Mouse (Mus musculus) ES-Bruce4 (cell line): ENCODE results near the gene Rcbtb1. TPM values are rescaled to one million over a fixed set of nuclear protein-coding genes. Genes with fewer than 3 reads are reported as not detected.

Experiments used
- H3K27ac ChIP-seq: 2 replicates; pipeline ENCODE4 v1.5.1; 2012; ENCODE audit warnings: low read length, inconsistent platforms; ENCODE audit not compliant: insufficient read depth
- H3K27me3 ChIP-seq: 2 replicates; pipeline ENCODE4 v1.6.1; 2012; ENCODE audit warnings: mild to moderate bottlenecking, low read length, inconsistent platforms; ENCODE audit not compliant: control insufficient read depth, poor library complexity, insufficient read depth, severe bottlenecking
- H3K36me3 ChIP-seq: 2 replicates; pipeline ENCODE4 v1.6.1; 2012; ENCODE audit warnings: inconsistent platforms, mild to moderate bottlenecking, low read length, moderate library complexity; ENCODE audit not compliant: control insufficient read depth, poor library complexity, insufficient read depth, severe bottlenecking
- H3K4me1 ChIP-seq: one replicate; pipeline ENCODE4 v1.8.1; 2011; ENCODE audit warnings: low read length; ENCODE audit not compliant: control insufficient read depth, insufficient read depth
- H3K4me3 ChIP-seq: 2 replicates; pipeline ENCODE4 v1.5.1; 2011; ENCODE audit warnings: low read depth, mild to moderate bottlenecking, low read length
- H3K9ac ChIP-seq: 2 replicates; pipeline ENCODE4 v1.6.1; 2012; ENCODE audit warnings: low read depth, mild to moderate bottlenecking, inconsistent platforms; ENCODE audit not compliant: poor library complexity, severe bottlenecking
- H3K9me3 ChIP-seq: replicated peaks from 2 replicates; pipeline ENCODE4 v1.6.1; 2012; ENCODE audit warnings: mild to moderate bottlenecking, low read length, inconsistent platforms; ENCODE audit not compliant: control insufficient read depth, poor library complexity, insufficient read depth, severe bottlenecking
- CTCF ChIP-seq: IDR thresholded peaks from one replicate; pipeline ENCODE4 v1.8.1; 2011; ENCODE audit warnings: low read depth, low read length
- EP300 ChIP-seq: IDR thresholded peaks from 2 replicates; pipeline ENCODE4 v1.6.1; 2011; ENCODE audit warnings: low read depth, low read length; ENCODE audit not compliant: insufficient read depth
- POLR2A ChIP-seq: IDR thresholded peaks from one replicate; pipeline ENCODE4 v1.8.1; 2011; ENCODE audit warnings: low read length; ENCODE audit not compliant: insufficient read depth
- polyA plus RNA-seq: library from polyadenylated mRNA; stranded (reverse); fragments of >200 nt; gene quantifications from 2 replicates; pipeline ENCODE4 v1.2.4, GENCODE M21; 2011; ENCODE audit warnings: low read depth; ENCODE audit not compliant: missing spikeins, insufficient read depth, insufficient read length

Rcbtb1 gene
- polyA plus RNA-seq, 1 experiment: 58.6 TPM

DNA sequence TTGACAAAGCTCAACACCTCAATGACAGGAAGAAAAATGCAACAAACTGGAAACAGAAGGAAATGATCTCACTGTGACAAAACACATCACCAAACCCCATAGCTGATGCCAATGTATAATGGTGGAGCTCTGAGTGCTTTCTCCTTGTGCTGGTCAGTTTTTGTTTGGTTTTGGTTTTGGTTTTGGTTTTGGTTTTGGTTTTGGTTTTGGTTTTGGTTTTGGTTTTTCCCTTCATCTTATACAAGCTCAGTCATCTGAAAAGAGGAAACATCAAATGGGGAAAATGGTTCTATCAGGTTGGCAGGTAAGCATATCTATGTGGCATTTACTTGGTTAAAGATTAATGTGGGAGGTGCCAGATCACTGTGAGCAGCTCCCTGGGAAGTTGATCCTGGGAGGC lies 15.5 kb upstream of the Rcbtb1 start:
- no peaks in the 10 kb centered on the region for H3K9me3 ChIP-seq
- H3K27me3 ChIP-seq: no peaks in the 10 kb centered on the region
- no peak overlapping the region for H3K27ac ChIP-seq
- TF ChIP-seq EP300 (no peak), POLR2A (no peak), CTCF (no peak)
- H3K36me3 ChIP-seq: no peaks in the 10 kb centered on the region
- no peak overlapping the region for H3K9ac ChIP-seq
- no peaks in the 10 kb centered on the region for H3K4me1 ChIP-seq
- no peak overlapping the region for H3K4me3 ChIP-seq

DNA sequence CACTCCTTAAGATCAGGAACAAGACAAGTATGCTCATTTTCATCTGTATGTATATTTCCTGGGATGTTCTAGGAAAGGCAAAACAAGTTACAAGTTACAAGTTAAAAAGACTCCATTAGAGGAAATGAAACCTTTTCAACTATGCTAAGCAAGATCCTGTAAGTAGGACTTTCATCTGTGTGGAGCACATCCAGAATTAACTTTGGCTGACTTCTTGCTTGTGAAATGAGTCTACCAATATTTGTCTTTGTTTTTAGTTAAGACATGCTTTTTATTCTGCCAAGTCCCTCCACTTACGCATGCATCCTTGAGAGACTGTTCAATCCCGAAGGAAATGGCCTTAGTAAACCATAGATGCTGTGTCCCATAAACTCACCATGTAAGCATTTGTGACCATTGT lies 14.9 kb upstream of the Rcbtb1 start:
- Histone ChIP-seq H3K27ac (no peak overlapping the region), H3K36me3 (no peaks in the 10 kb centered on the region), H3K4me3 (no peak overlapping the region), H3K9me3 (no peaks in the 10 kb centered on the region), H3K9ac (no peak overlapping the region), H3K27me3 (no peaks in the 10 kb centered on the region), H3K4me1 (no peaks in the 10 kb centered on the region)
- TF ChIP-seq POLR2A (no peak), EP300 (no peak), CTCF (no peak)

DNA sequence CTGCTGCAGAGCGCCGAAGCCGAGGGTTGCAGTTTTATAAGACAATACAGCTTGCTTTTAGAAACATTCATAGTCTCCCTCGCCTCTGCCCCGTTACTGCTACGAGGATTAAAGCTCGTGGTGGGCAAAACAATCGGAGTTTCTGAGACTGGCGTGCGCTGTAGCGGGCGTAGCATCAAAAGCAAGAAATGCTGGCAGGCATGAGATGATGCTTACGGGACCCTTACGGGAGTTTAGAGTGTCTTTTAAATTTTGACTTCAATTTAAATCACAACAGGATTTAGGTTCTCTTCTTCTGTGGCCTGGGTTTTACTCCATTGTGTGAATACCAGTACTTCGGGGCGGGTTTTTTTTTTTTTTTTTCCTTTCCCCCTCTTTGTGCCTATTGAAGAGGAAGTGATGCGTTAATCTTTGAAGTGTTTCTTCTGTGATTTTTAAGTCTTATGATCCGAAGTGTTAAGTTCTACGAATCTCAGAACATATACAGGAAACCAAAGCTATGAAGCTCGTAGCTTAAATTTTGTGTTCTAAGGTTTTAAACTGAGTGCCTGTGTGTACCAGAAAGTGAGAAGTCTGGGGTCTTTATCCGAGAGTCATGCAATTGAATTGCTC lies 701 bp downstream of the Rcbtb1 start:
- Histone ChIP-seq H3K4me1 (peaks cover 1% of the 10 kb centered on the region), H3K27ac (peak overlapping the region; percentile 60), H3K36me3 (no peaks in the 10 kb centered on the region), H3K27me3 (no peaks in the 10 kb centered on the region), H3K4me3 (peak overlapping the region; percentile 97), H3K9me3 (peaks cover 4% of the 10 kb centered on the region), H3K9ac (peak overlapping the region; percentile 71)
- no peak for TF ChIP-seq EP300
- no peak for TF ChIP-seq CTCF
- TF ChIP-seq POLR2A: no peak

DNA sequence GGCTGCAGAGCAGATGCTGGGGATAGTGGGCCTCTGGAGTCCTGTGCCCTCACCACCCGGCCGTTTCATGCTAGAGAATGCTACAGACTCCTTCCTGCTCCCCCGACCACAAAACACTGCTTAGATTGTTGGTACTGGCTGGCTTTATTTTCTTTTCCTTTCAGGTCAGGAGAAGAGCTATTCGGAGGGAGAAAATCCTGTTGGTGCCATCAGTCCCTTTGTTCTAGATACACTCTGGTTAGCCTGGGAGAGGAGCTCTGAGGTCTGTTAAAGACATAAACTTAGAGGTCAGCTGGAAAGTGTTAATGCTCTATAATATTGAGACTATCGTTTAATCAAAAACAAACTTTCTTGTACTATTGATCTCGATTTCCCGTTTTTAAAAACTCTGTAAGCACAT lies 4.5 kb downstream of the Rcbtb1 start:
- Histone ChIP-seq H3K9ac (0 out of 2 replicates have a peak overlapping the region, but pooled peaks have one; percentile 2), H3K4me1 (peaks cover 1% of the 10 kb centered on the region), H3K27ac (0 out of 2 replicates have a peak overlapping the region, but pooled peaks have one; percentile 6), H3K4me3 (no peak overlapping the region), H3K36me3 (no peaks in the 10 kb centered on the region), H3K27me3 (no peaks in the 10 kb centered on the region), H3K9me3 (no peaks in the 10 kb centered on the region)
- TF ChIP-seq POLR2A: no peak
- no peak for TF ChIP-seq CTCF
- TF ChIP-seq EP300: no peak

DNA sequence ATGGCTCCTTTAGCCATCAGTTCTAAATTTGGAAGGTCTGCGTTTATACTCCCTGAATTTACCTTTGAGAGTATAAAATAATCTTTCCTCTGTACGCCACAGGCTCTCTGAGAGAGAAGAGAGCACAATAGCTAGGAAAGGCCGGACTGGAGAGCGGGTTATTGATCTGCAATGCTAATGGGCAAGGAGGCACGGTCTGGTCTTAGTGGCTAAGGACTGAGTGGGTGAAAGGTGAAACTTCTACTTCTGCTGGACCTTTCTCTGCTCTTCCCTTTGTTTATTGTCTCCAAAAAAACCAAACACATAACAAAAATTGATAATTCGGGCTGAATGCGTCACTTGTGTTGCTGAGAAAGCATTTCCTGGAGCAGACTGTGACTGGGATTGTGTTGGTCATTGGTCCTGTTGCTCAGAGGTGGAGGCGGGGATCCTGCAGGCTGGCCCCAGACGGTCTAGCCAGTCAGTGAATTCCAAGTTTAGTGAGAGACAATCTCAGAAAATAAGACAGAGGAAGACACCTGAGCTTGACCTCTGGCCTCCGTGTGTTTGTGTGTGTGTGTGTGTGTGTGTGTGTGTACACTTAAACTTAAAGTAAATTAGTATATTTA lies 5.1 kb downstream of the Rcbtb1 start:
- Histone ChIP-seq H3K9ac (0 out of 2 replicates have a peak overlapping the region, but pooled peaks have one; percentile 2), H3K27me3 (no peaks in the 10 kb centered on the region), H3K4me1 (peaks cover 1% of the 10 kb centered on the region), H3K27ac (0 out of 2 replicates have a peak overlapping the region, but pooled peaks have one; percentile 46), H3K9me3 (no peaks in the 10 kb centered on the region), H3K36me3 (0 out of 2 replicates have a peak, but pooled peaks cover 1% of the 10 kb centered on the region), H3K4me3 (no peak overlapping the region)
- TF ChIP-seq EP300: no peak
- no peak for TF ChIP-seq POLR2A
- TF ChIP-seq CTCF: no peak

DNA sequence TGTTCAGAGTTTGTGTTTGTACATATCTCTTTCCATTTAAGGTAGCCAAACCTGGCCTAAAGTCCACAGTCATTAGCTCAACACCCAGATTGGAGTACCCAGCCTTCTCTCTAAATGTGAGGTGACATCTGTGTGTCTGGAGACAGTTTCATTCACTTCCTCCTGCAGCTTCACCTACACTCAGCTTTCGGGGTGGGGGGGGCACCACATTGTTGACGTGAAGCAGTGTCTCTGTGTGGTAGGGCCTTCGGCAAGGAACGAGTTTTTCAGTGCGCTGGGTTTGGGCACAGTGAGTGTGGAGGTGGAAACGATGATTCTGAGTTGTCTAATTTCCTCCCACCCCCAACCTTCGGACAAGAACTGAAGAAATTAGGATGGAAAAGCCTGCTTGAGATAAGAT lies 8.0 kb downstream of the Rcbtb1 start:
- Histone ChIP-seq H3K4me1 (peaks cover 1% of the 10 kb centered on the region), H3K36me3 (peaks cover 12% of the 10 kb centered on the region), H3K27ac (no peak overlapping the region), H3K27me3 (no peaks in the 10 kb centered on the region), H3K9ac (no peak overlapping the region), H3K9me3 (no peaks in the 10 kb centered on the region), H3K4me3 (no peak overlapping the region)
- no peak for TF ChIP-seq POLR2A
- no peak for TF ChIP-seq CTCF
- no peak for TF ChIP-seq EP300
